Mouse (Mus musculus): ENCODE data around the gene Tmem240. TPM values are rescaled to one million over a fixed set of nuclear protein-coding genes. Genes with fewer than 3 reads are reported as not detected.
"Not testable (repeated sequence)": the region's sequence is repeated elsewhere in the genome, so short reads cannot be mapped to it uniquely, and the experiment has no call there.

The Tmem240 gene
- 10 to 100 TPM; 63.6 to 68.8 TPM for total RNA-seq (2021)

DNA sequence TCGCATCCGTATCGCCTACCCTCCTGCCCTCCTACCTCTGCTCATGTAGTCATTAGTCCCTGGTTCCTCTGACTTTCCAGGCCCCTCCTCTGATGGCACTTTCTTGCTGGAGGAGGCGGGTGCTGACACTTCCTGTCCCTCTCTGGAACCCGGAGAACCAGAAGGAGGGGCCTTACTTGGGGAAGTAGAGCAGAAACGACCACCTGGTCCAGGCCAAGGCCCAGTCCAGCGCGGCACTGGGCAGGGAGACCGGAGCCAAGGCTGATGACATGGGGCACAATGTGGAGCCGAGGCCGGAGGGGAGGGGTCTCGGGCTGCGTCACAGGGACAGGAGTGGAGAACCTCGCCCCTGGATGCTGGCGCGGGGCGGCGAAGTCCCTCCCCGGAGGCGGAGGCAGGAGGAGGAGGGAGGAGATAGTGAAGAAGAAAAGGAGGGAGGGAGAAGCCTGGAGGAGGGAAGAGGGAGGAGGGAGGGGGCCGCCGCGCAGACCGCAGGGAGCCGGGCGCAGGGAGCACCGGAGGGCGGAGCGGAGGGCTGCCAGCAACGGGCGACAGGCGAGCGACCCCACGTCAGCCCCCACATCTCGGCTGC is at the start of gene Tmem240:
Gene Tmem240 (plus strand): TSS at position 451 of the 592 bp plus-strand sequence.
- intact Hi-C loops (cut with DNase I) = no loop called here
- peak; percentile 90 to 95 for DNase-seq (ENCODE audit: extremely low spot score in 1 of 2, low spot score in 2 of 2)

DNA sequence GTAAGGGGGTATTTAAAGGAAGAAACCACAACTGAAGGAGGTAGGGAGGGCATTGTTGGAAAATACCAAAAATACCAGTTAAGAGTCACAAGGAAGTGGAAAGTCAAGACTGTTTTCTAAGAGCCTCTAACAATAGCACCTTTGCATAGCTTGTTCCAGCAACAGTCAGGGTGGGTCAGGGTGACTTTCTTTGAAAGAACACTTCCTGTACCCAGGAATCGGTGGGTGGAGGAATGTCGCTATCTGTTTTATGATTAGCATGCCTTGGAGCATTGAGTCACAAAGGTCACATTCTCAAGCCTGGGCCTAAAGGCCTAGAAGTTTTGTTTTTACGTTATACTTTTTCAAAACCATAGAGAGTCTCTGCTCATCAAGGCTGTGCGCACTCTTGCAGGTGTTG is 46.8 kb upstream of the Tmem240 start:
- intact Hi-C loops (cut with DNase I); DNase-seq (ENCODE audit: extremely low spot score in 1 of 2, low spot score in 2 of 2): not testable (repeated sequence)

DNA sequence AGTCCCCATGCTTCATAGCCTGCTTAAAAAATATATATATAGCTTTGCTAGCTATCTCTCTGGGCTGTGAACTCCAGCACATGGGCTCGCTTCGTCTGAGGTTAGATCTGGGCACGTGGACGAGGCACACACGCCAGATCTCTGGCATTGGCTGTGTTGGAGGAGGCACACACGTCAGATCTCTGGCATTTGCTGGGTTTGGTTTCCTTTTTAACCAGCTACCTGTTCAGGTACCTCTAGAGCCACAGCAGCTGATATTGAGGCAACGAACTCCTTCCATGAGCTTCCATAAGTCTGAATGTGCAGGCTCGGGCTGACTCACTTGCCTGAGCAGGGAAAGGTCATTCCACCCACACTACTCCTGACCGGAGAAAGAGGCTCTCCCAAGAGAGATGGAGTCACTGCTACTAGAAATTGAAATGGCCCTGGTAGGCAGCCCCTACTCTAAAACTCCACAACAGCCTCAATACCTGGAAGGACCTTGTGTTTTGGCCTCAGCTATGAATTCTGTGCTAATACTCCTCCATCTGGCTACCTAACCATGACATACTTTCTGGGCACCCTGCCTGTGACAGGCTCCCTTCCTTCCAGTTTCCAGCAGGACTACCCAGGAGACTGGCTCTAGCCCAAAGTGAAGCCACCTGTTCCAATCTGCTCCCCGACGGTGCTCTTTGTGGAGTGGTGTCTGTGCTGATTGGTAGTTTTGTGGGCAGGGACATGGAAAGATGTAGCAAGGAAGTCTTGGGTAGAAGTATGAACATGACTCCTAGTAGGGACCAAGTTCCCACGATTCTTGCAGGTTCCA is 43.8 kb upstream of the Tmem240 start:
- intact Hi-C loops (cut with DNase I) = no loop called here
- peak in 1 of 2 experiments; percentile 43 for DNase-seq (ENCODE audit: extremely low spot score in 1 of 2, low spot score in 2 of 2)

DNA sequence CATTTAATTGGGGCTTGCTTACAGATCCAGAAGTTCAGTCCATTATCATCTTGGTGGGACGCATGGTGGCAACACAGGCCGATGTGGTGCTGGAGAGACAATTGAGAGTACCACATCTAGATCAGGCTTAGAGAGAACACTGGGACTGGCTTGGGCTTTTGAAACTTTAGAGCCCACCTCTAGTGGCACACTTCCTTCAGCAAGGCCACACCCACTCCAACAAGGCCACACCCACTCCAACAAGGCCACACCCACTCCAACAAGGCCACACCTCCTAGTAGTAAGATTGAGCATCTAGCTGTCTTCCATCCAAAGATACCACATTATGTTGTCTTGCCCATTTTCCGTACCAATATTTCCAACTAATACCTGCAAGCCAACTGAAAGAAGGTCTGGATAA is 42.2 kb upstream of the Tmem240 start:
- intact Hi-C loops (cut with DNase I) = no loop called here

DNA sequence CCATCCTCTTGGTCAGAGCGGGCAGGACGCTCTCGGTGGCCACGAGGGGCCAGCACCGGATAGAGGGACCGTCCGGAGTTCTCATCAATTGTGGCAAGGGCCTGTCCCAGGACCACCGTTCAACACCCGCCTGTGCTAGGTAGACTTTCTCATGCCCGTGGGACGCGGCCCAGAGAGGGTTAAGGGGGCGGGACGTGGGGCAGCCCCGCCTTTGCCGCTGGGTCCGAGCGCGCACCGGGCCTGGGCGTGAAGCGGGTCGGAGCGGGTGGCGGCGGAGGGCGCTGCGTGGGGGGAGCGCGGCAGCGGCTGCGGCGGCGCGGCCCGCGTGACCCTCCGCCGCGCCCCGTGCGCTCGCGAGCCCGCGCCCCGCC is 40.5 kb upstream of the Tmem240 start, which contains the start of gene Fndc10:
Gene Fndc10 (plus strand): TSS at position 232 of the 371 bp plus-strand sequence.
- intact Hi-C loops (cut with DNase I) = no loop called here

More for the DNA sequence above, 42.2 kb upstream of the Tmem240 start:
- no peak for DNase-seq (ENCODE audit: extremely low spot score in 1 of 2, low spot score in 2 of 2)

DNA sequence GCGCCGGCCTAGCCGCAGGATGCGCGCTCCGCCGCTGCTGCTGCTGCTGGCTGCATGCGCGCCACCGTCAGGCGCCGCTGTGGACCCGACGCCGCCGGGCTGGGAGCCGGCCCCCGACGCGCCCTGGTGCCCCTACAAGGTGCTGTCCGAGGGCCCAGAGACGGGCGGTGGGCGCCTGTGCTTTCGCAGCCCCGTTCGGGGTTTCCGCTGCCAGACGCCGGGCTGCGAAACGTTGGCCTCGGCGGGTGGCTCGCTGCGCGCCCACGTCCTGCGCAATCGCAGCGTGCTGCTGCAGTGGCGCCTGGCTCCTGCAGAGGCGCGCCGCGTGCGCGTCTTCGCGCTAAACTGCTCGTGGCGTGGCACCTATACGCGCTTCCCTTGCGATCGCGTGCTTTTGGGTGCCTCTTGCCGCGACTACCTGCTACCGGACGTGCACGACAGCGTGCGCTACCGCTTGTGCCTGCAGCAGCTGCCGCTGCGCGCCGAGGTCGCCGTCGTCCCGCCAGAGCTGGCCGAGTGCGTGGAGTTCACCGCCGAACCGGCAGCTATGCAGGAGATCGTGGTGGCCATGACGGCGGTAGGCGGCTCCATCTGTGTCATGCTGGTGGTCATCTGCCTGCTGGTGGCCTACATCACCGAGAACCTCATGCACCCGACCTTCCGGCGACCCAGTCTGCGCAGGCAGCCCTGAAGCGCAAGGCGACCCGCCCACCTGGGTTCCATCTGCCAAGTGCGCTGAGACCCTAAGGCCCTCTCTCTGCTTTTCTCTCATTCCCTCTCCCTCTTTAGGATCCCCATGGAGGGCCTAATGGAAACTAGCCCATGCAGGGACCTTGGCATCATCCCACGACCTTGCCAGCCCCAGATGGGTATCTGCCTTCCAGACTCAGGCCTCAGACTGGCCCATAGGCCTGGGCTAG is 39.9 kb upstream of the Tmem240 start:
- peak; percentile 76 to 85 for DNase-seq (ENCODE audit: extremely low spot score in 1 of 2, low spot score in 2 of 2)
- intact Hi-C loops (cut with DNase I) = no loop called here

More for the DNA sequence above, 40.5 kb upstream of the Tmem240 start, which contains the start of gene Fndc10:
- DNase-seq (ENCODE audit: extremely low spot score in 1 of 2, low spot score in 2 of 2) = peak in 1 of 2 experiments; percentile 89

DNA sequence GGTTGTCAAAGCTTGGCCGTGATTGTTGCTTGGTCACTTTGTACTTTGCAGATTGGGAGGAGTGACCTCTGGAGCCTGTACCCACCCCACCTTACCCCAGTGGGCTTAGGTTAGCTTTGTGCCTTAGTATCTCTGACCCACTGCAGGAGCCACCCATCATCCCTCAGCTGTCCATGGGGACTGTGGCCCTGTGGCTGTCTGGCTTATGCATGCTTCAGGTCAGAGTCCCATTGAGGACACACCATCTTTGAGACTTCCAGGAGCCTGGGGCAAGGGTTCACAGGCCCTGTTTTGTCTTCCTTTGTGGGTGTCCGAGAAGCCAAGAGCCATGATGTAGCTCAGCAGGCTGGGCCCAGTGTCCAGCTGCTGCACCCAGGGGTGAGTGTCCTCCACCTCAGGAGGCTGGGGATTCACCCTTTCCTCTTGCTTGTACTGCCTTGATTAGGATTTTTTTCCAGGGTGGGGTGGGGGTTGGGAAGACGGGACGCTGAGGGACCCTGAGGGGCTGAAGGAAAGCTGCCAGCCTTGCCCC is 39.0 kb upstream of the Tmem240 start:
- intact Hi-C loops (cut with DNase I) = no loop called here
- DNase-seq (ENCODE audit: extremely low spot score in 1 of 2, low spot score in 2 of 2) = no peak

DNA sequence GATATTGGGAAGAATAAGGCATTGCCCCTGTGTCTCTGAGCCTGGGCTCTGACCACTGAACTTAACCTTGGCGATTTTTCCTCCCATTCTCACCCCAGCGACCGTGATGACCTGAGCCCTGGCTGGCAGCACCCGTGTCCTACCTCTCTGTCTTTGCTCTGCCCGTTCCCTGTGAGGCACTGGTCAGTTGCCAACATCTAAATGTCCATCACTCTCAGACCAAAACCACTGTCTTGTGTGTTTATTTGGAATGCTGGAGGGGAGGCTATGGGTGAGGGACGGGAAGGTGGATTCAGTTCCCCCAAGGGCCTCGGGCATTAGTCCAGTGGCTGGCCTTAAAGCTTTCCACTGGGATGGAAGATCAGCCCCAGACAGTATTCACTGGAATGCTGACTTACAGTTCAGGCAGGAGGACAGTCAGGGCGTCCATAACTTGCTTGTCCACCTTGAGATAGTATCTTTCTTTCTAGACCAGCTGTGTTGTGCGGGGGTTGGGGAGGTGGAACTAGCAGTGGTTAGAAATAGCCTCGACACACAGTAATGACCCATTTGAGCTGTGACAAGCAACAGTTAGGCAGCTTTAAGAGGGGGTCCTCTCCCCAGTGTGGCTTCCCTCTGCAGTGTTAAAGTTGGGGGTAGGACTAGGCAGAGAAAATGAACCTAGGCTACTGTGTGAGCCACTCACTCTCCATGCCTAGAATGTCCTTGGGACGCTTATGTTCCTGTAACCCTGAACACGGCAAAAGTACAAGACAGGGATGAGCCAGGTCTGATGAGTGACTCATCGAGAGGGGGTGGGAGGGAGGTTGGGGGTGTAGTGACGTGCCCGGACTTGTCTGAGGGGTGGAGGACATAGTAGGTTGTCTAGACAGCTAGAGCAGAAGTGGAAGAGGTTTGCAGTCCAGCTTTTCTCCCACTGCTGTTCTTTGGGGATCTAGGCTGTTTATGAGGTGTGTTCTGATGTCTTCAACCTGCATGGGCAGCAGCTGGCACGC is 38.0 kb upstream of the Tmem240 start:
- intact Hi-C loops (cut with DNase I) = no loop called here
- DNase-seq (ENCODE audit: extremely low spot score in 1 of 2, low spot score in 2 of 2) = no peak

DNA sequence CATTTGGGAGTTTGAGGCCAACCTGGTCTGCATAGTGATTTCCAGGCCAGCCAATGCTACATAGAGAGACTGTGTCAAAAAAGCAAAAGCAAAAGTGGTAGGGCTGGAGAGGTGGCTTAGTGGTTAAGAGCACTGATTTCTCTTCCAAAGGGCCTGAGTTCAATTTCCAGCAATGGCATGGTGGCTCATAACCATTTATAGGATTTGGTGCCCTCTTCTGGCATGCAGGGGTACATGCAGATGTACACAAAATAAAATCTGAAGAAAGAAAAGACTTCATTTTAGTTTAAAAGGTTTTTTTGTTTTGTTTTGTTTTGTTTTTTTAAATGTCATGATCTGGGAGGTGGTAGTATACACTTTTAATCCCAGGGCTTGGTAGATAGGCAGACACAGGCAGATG is 34.2 kb upstream of the Tmem240 start:
- DNase-seq (ENCODE audit: extremely low spot score in 1 of 2, low spot score in 2 of 2) = no peak
- intact Hi-C loops (cut with DNase I) = no loop called here

DNA sequence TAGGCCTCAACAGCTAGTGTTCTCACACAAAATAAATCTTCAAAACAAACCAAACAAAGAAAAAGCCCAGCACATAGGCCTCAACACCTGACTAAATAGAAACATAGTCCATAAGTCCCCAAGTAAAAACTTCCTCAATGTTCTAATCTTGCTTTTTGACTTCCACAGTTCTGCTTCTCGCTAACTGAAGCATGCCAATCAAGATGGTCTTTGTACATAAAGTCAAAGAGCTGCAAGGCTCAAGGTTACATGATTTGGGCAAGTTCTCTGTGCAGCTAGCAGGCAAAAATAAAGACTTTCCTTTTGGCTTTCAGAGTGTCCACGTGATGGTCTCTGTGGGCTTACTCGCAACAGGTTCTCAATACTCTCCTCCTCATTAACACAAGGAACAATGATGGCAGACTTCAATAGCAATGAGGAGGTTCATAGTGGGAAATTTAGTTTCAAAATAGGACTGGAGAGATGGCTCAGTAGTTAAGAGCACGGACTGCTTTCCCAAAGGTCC is 31.1 kb upstream of the Tmem240 start:
- intact Hi-C loops (cut with DNase I) = no loop called here
- DNase-seq (ENCODE audit: extremely low spot score in 1 of 2, low spot score in 2 of 2) = no peak

DNA sequence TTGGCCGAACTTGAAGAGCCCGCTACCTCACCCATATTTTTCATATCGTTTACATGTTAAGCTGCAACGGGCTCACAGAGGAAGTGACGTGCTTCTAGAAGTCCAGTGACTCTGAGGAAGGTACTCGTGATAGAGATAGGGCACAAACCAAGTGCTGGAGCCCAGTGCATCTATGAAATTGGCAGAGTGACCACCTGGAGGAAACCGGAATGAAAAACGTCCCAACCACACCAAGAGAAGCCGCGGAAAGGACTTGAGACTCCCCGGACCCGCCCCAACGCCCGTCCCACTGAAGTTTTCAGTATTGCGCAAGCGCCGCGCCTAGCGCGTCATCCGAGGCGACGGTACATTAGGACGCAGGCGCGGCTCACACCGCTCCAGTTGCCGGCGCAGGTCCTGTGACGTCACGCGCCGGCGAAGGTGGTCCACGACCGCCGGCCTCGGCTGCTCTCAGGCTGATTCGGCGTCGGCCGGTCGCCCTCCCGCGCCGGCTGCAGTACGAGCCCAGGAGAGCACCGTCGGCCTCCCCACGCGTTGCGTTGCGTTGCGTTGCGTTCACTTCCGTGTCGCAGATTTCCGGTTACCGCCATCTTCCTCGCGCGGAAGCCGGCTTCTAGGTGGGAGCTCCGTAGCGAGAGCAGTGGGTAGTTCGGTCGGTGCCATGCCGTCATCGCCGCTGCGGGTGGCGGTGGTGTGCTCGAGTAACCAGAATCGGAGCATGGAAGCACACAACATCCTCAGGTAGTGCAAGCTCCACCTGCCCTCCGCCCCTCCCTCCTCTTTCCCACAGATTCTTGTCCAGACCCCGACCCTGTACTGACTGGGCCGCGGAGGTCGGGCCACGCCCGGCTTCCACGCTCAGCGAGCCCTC is 29.6 kb upstream of the Tmem240 start, which contains the start of gene Ssu72:
Gene Ssu72 (plus strand): TSS at position 80 of the 871 bp plus-strand sequence.
- DNase-seq (ENCODE audit: extremely low spot score in 1 of 2, low spot score in 2 of 2) = peak; percentile 93 to 95
- intact Hi-C loops (cut with DNase I) = no loop called here

DNA sequence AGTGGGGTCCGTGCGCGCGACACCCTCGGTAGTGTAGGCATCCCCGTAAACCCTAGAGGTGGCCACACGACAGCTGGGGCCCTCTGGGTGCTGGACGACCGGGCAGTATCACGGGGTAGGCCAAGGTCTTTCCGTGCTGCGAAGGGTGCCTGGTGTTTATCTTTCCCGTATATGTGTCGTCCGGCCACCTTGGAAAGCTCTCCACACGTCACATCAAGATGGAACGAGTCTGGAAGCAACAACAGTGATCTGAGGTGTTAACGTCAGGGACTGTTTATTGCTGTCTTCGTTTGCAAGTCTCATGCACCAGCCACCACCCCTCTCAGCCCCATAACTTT is 29.0 kb upstream of the Tmem240 start:
- DNase-seq (ENCODE audit: extremely low spot score in 1 of 2, low spot score in 2 of 2) = no peak
- intact Hi-C loops (cut with DNase I) = no loop called here

DNA sequence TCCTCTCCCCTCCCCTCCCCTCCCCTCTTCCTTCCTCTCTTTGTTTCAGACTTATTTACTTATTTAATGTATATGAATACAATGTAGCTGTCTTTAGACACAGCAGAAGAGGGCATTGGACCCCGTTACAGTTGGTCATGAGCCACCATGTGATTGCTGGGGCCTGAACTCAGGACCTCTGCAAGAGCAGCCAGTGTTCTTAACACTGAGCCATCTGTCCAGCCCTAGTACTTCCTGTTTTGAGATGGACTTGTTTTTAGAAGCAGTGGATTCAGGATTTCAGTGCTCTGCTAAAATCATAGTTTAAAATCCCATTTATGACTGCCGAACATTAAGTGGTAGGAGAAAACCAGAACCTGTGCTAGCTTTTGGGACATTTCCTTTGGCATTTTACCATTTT is 26.0 kb upstream of the Tmem240 start:
- intact Hi-C loops (cut with DNase I) = no loop called here
- no peak for DNase-seq (ENCODE audit: extremely low spot score in 1 of 2, low spot score in 2 of 2)

DNA sequence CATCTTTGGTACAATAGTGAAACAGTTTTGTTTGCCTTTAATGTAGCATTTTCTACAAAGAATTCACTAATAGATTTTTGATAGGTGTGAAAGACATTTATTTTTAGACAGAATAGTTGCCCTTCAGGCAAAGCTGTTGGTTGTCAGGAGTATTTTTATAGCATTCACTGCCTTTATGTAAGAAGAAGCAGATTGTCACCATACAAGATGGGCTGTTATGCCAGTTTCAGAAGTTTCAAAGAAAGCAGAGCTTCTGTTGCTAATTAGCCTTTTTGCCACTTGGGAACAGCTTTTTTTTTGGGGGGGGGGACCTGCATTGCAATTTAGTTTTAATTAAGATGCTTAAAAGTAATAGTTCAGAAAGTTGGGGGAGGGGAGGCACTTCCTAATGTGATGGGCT is 25.6 kb upstream of the Tmem240 start:
- intact Hi-C loops (cut with DNase I) = no loop called here
- no peak for DNase-seq (ENCODE audit: extremely low spot score in 1 of 2, low spot score in 2 of 2)

DNA sequence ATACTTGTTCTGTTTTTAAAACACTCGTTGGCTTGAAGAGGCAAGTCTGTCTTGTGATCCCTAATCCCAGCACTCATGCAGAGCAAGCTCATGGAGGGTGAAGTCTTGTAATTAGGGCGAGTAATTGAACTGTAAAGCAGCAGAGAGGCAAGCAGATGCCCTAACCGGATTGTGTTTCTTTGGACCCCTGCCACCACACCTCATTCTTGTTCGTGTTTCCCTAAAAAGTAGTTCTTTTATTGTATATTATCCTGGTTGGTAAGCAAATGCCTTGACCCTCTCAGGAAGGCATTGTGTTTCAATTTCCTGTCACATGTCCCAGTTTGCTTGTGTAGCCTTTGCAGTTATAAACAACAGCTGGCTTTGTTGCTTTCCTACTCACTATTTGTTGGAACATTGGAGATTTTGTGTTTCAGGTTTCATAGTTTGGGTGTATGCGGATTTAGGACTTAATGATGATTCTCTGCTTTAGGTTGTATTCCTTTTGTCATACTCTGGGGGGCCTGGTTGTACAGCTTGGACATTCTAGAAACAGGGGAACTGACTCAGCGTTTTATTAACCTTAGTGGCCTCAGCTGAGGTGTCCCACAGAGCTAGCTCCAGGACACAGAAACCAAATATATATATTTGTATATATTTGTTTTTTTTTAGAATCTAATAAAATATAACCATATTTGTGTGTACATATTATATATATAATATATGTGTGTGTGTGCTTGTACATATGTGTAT is 23.9 kb upstream of the Tmem240 start:
- DNase-seq (ENCODE audit: extremely low spot score in 1 of 2, low spot score in 2 of 2) = peak in 1 of 2 experiments; percentile 47
- intact Hi-C loops (cut with DNase I) = no loop called here

DNA sequence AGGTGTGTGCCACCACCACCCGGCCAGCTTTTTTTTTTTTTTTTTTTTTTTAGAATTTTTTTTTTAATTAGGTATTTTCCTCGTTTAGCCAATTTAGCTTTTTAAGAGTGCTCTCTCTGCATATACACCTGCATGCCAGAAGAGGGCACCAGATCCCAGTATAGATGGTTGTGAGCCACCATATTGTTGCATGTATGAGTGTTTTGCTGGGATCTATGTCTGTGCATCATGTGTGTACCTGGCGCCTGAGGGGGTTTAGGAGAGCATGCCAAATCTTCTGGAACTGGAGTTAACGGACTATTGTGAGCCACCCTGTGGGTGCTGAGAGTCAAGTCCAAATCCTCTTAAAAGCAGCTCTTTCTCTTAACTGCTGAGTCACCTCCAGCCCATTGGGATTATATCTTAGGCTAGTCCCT is 12.9 kb upstream of the Tmem240 start:
- DNase-seq (ENCODE audit: extremely low spot score in 1 of 2, low spot score in 2 of 2) = no peak
- intact Hi-C loops (cut with DNase I) = no loop called here

All from left cerebral cortex, postnatal 10 days (tissue).